Mouse (Mus musculus) regulatory T cell (primary cell): ENCODE data around the gene Kctd17.

ENCODE experiments used
- in situ Hi-C: fragments of 300-600 bp; cut with MboI, MseI; formaldehyde crosslinking; loops from one replicate; pipeline ENCODE4 v1.15.1; 2025; ENCODE audit warnings: high pct_unique_total_duplicates

Gene Kctd17

DNA sequence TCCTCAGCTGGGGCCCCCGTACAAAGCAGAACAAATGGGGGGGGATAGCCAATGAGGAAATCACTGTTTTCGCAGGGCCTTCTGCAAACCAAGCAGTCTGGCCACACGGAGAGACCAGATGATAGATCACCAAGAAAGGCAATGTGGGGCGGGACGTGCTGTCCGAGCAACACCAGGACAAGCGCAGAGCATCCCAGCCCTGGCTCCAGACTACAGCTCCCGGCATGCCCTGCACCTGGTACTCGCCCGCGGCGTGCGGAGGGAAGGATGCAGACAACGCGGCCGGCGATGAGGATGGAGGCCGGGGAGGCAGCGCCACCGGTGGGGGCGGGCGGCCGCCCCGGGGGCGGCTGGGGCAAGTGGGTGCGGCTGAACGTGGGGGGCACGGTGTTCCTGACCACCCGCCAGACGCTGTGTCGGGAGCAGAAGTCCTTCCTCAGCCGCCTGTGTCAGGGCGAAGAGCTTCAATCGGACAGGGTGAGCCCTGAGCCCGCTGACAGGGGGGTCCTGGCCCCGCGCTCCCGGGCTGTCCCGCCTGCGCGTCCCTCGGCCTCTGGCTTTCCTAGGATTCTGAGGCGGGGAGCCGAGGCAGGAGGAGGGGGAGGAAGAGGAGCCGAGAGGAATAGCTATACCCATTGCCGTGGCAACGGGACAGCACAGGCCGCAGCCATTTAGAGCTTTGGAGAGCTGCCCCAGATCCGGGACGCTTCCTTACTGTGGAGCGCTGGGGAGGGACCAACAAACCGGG, at the start of gene Kctd17:
Gene Kctd17 (plus strand): TSS at position 174 of the 748 bp plus-strand sequence.
- in situ Hi-C loops, result no loop called here

DNA sequence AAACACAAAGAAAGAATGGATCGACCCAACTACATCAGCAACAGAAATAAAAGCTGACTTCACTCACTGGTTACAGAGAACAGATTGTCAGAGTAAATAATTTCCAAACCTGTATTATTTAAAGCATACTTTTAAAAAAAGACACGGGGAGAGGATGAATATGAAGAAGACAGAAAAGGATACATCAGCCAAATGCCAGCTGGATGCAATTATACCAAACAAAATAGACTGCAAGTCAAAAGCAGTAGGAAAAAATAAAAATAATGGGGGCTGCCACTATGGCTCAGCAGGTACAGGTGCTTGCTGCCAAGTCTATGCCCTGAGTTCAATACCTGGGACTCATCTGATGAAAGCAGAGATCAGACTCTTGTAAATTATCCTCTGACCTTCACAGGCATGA, 48.2 kb upstream of the Kctd17 start:
- in situ Hi-C loops, result no loop called here

DNA sequence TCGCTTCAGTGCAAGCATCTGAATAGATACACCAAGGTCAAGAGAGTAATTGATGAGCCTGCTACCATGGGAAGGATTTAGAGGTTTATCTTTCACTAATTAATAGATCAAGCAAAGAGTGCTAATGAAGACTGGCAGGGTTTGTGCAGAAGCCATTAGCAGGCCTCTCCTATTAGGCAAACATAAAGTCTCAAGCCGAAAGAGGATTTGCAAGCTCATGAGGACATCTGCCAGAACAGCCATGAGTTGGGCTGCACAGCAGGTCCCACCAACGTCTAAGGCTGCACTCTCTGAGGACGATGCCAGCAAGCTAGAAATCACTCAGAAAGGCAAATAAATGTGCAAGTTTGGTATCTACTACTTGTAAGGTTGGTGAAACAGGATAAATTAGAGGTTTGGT, 47.6 kb upstream of the Kctd17 start:
- in situ Hi-C loops, result no loop called here

DNA sequence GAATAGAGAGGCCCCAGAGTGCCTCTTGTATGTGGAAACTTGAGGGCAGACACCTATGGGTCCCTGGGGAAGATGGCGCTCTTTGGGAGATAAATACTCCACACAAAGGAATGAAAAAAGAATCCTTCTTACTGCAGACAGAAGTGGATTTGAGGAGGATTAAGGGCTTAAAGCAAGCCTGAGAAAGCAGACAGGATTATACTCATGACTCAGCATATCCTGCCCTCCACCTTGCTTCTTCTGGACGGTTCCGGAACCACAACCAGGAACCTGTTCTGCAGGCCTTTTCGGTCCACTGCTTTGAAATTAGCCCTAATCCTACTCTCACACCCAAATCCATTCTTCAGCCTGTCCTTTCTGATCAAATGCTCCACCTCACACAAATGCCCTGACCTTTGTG, 46.2 kb upstream of the Kctd17 start:
- in situ Hi-C loops, result no loop called here

DNA sequence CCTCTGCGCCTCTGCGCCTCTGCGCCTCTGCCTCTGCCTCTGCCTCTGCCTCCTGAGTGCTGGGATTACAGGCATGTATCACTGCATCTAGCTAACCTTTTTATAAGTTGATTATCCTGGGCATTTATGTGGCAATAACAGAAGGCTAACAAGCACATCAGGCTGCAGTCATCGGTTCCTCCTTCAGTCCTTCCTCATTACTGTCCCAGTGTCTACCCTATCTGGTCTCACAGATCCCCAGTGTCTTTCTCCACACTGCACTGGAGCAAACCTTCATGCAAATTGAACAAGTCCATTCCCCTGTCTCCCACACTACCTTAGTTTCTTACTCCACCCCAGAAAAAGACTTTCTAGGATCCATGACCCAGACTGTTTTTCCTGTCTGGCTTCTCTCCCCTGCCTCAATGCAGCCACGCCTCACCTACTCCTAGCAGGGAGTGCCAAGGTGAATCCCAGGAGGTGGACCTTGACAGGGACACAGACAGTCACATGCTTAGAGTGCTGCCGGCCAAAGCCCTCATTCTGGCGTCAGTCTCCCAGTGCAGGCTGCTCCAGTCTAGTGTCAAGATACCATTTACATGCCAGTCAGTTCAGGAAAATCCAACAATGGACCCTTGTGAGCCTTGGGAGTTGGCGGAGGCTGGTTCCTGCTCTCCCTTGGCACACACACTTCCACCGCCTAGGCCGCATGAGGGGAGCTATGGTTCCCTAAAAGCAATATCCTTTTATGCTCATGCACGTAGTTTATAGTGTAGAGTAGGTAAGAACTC, 44.7 kb upstream of the Kctd17 start:
- in situ Hi-C loops, result no loop called here

DNA sequence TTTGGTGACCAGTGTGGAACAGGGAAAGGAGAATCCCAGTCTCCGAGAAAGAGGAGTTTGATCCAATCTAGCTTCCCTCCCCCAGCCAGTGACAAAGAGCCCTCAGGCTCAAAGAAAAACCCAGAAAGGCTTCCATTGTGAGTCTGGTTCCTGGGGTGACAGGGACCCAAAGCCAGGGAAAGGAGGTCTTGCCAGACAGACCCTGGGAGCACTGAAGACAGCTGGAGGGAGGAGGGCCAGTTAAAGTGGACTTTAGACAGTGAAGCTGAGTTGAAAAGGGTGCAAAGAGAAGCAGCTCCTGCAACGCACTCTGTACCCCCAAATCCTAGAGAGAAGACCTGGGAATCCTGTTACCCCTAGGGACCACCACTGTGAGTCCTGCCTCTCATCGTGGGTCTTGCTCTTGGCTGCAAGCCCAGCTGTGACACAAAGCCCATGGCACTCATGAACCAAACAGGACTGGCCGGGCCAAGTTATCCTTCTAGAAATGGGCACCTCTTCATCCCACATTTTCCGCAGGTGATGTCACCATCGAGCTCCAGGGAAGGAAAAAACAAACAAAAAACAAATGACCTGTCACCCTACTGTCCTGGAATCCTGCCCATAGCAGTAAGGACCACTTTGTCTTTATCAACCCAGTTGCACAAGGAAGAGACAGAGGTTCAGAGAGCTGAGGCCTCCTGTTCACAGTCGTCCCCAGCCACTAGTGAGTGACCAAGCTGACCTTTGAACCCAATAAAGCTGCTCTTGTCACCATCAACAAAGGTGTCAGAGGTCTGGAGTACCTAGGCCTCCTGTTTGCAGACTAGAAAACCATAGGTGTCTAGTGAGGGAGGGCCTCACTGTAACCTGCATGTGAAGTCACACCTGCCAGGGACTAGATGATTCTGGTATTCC, 43.9 kb upstream of the Kctd17 start:
- in situ Hi-C loops, result no loop called here

DNA sequence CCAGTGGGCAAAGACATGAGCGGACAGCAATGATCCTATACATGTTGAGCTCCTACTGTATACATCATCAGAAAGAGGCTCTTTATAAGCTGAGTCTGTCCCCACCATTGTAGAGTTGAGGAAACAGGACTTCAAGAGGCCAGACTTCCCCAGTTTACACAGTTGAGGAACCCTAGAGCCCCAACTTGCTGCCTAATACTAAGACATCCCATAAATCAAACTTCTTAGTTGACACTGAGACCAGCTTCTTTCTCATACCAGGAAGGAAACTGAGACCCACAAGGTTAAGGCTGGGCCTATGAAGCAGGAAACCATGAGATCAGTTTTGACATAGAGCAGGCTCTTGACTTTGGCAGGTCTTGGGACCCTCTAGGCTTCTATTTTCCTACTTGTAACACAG, 42.8 kb upstream of the Kctd17 start:
- in situ Hi-C loops, result no loop called here

DNA sequence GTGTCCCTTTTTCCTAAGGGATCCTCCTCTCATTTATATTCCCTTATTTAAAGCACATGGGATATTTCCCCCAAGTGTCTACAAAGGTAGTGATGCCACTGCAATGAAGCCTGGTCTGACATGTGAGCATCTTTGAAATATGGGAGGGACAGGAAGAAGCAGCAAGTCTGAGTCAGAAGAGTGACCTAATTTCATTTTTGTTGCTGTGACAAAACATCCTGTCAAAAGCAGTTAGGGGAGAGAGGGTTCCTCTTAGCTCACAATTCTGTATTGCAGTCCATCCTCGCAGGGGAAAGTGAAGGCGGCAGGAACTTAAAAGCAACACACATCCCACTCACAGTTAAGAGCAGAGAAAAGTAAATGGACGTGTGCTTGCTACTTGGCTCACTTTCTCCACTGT, 37.5 kb upstream of the Kctd17 start:
- in situ Hi-C loops, result no loop called here

DNA sequence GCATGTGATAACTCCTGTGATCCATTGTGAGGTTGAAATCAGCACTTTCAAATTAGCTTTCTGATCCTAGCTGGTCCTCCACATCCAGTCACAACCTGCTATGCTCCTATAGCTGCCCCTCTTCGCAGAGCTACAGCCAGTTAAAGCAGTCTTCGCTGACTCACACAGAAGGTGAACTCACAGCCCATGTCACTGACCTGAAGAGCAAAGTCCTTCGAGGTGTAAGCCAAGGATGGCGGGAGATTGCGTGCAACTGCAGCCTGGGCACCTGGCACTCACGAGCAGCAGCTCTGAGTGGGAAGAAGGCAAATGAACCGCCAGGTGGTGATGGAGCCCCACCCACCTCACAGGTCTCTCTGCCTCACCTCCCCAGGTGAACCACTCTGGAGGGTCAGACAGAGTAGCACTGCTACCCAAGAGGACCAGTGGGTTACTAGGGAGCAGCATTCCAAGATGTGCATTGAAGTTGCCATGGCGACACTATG, 32.8 kb upstream of the Kctd17 start, which contains the start of gene Tex33:
Gene Tex33 (minus strand): TSS at position 435 of the 485 bp plus-strand sequence.
- in situ Hi-C loops, result no loop called here

DNA sequence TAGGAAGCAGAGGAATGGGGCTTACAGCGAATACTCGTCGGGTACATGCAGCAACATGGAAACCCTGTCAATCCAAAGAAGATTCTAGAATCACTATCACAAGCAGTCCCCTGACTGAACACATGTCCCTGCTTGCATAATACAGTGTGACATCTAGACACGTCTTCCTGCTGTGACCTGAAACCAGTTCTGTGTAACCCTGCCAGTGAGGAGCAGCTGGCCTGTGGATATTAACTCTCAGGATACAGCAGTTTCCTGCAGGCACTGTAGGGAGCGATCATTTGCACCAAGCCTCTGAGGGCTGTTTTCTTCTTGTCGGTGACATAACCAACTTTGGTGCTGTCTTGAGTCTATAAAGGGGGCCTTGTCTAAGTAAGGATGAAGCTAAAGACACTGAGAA, 27.0 kb upstream of the Kctd17 start:
- in situ Hi-C loops, result loop anchor here (10.0 kb wide), 1 partner anchor 1837 kb away; no protein-coding TSS in a partner anchor

DNA sequence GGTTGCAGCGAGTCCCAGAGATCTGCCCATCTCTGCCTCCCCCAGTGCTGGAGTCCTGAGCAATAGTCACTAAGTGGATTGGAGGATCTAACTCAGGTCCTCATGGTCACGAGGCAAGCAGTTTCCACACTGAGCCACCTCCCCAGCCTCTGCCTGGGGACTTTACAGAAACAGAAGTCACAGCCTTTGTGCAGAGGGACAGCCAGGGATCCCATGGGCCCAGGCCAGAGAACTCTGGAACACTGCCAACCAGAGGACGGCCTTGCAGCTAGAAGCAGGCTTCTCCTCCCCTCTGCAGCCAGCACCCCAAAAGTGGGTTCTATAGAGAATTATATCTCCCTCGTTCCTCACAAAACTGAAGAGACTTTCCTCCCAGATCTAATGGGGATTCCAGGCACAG, 26.4 kb upstream of the Kctd17 start:
- in situ Hi-C loops, result loop anchor here (10.0 kb wide), 1 partner anchor 1837 kb away; no protein-coding TSS in a partner anchor

DNA sequence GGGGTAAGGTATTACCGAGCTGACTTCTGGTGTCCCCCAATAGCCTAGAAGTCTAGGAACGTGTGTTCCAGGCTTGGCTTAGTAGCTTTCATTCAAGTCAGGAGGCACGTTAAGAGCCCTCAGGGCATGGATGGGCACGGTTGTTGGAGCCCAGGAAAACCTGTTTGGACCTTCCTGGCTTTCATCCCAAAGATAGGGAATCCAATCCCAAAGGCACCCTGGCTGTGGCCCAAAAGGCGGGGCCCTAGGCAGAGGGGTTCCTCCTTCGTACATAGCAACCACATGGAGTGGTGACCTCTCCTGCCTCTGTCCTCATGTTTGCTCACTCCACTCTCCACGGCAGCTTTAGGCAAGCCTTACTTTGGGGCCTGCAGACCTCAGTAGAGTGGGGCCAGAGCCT, 25.9 kb upstream of the Kctd17 start:
- in situ Hi-C loops, result loop anchor here (10.0 kb wide), 1 partner anchor 1838 kb away; no protein-coding TSS in a partner anchor

DNA sequence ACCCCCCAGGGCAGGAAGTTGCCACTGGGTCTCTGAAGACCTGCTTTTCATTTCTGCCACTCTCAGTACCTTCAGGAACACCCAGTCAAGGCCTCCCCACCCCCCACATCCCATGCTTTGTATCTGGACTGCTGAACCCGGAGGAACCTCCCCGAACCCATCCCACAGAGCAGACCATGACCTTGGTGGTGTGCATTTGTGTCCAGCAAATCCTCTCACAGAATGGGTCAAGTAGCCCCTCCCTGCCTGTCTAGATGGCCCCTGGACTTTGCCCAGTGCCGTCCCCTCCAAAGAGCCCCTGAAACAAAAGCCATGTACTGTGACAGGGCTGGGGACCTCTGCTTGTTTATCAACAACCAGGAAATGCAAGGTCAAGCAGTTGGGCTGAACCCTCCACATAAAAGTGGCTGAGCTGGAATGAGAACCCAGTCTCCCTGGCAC, 25.0 kb upstream of the Kctd17 start:
- in situ Hi-C loops, result loop anchor here (10.0 kb wide), 1 partner anchor 1839 kb away; no protein-coding TSS in a partner anchor

DNA sequence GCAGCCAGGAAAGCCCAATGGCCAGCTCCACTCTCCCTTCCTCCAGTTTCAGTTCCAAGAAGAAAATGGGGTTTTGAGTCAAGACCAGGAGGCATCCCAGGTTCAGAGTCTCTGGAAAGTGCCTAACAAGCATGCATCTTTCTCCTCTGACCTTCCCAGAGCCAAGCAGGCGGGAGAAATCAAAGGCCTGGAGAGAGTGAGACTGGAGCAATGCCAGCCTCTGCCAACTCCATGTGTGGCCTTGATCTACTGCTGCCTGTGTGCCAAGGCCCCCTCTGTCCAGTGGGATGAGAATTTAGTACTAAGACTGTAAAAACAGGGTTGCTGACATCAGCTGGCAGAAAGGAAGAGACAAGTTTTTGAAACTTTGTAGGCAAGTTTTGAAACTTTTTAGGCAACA, 24.5 kb upstream of the Kctd17 start:
- in situ Hi-C loops, result loop anchor here (10.0 kb wide), 1 partner anchor 1839 kb away; no protein-coding TSS in a partner anchor

DNA sequence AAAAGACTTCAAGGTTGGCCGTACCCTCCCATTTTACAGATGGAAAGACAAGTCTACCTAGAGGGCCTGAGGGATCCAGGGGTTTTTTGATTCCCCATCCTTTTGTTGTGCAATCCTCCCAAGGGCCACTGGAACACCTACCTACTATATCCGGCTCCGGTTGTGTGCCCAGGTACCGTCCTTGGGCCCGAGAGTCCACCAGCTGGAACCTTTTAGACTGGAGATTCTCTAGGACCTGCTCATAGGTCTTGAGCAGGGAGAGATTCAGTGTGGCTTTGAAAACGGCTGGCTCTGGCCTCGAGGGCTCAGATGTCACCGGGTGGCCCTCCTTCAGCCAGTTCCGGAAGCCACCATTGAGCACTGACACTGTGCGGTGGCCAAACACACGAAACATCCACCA, 23.3 kb upstream of the Kctd17 start:
- in situ Hi-C loops, result loop anchor here (10.0 kb wide), 1 partner anchor 1840 kb away; no protein-coding TSS in a partner anchor

DNA sequence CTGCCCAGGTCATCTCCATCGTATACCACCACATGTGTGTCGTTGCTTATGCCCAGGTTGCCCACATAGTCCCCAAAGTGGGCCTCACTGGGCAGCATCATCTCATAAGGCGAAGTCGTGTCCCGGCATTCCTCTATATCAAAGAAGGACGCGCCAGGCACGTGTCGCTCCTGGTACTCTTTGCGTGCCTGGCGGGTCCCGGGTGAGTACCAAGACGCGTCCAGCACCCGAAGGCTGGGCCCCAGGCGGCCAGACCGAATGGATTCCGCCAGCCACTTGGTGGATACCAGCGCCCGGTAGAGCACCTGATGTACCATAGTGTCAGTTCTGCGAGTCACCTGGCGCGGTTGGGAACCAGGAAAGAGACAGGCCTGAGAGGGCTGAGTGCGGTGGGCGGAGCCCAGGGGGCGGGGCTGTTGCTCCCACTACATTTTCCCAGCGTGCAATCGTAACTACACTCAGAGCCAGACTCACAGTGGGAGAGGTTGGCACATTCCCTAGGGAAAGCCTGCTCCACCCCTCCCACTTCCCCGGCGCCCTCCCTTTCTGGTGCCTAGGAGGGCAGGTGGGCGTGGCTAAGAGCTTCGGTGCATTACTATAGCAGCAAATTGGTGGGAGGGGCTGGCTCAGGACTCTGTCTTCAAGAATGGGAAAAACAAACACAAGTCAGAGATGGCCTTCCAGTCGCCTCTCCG, 22.7 kb upstream of the Kctd17 start, which contains the start of gene Tst:
Gene Tst (minus strand): TSS at position 391 of the 695 bp plus-strand sequence.
- in situ Hi-C loops, result loop anchor here (10.0 kb wide), 1 partner anchor 1841 kb away; no protein-coding TSS in a partner anchor

DNA sequence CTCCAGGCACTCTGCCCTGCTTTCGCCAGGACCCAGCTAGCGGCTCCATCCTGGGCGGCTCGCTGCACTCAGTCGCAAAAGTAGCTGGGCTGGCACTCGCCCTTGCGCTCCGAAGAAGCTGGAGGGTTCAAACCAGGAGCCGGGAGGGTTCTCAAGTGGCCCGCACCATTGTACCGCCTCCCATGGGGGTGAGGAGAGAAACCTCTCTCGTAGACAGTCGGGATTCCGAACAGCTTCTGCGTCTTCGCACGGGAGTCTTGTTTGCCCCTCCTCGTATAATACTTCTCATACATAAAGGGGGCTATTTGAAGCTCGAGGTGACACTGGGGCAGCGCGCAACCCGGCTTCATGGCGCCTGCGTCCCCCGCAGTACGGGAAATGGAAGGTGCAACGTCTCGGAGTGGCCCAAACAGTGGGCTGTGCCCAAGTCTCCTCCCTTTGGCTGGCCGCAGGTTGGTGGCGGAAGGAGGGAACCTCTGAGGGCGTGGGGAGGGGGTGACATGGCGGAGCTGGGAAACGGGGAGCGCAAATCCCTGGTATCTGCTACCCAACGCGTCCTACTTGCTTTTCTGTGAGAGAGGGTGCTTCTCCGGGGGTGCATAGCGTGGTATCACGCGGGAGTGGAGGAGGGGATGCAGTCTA, 21.9 kb upstream of the Kctd17 start, which contains the start of gene Mpst:
Gene Mpst (plus strand): TSS at position 124 of the 642 bp plus-strand sequence.
- in situ Hi-C loops, result loop anchor here (10.0 kb wide), 1 partner anchor 1842 kb away; no protein-coding TSS in a partner anchor

DNA sequence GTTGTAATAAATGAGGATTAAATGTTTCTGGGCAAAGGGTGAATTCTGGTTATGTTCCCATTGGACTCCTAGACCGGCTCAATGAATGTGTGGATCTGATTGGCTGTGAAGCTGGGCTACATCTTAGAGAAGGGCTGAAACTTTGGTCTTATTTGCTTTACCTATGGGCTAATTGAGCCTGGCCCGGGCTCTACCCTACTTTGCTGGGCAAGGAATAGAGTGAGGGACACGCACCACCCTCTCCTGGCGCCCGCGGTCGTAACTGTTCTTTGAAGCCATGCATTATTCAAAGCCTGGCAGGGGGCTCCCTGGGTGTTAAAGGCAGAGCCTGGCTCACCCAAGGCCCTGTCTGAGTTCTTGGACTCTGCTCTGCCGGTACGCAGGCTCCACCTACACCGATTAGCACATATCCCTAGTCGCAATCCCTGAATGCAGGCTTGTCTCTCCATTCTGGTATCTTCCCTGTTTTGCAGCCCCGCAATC, 18.8 kb upstream of the Kctd17 start:
- in situ Hi-C loops, result loop anchor here (10.0 kb wide), 1 partner anchor 1845 kb away; no protein-coding TSS in a partner anchor

DNA sequence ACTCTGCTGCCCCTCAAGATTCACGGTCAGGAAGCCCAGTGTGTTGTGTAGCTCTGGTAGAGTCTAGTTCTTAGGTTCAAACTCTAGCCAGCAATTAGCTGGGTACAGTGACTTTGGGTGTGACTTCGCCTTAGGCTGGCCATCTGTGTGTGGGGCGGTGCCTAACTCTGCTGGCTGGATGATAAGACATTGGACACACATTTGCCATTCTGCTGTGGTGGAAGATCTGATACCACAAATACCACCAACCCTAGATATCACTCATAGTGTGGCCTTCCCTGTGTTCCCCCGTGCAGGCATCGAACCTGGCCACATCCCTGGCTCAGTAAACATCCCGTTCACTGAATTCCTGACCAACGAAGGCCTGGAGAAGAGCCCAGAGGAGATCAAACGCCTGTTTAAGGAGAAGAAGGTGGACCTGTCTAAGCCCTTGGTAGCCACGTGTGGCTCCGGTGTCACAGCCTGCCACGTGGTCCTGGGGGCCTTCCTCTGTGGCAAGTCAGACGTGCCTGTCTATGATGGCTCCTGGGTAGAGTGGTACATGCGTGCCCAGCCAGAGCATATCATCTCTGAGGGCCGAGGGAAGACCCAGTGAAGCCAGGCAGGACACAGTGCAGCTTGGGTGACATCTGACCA, 15.2 kb upstream of the Kctd17 start:
- in situ Hi-C loops, result no loop called here
